Mouse (Mus musculus): ENCODE measurements around the gene Atp13a1.
A peak's percentile ranks its signal among the peaks of the same experiment; 100 is the strongest.

GRCm38 (mm10) chr8:69808094-69808863, 17.3 kb downstream of the Atp13a1 start, which contains the start of gene Gmip:
- TF ChIP-seq POLR2A (IDR thresholded peaks at IDR 0.05; ENCODE audit: low read depth, low read length) (peak; percentile 87), CTCF (IDR thresholded peaks at IDR 0.05; ENCODE audit: extremely low read depth, insufficient read depth, insufficient read length, insufficient replicate concordance) (no peak)
